Mouse (Mus musculus) induced T-regulatory cell, adult 2 months (primary cell): ENCODE data around the gene Hmgb1.

Source experiments
- DNase-seq: peaks from one replicate; pipeline ENCODE4 v3.0.0-alpha.2; 2012; ENCODE audit warnings: low read depth

Gene Hmgb1

DNA sequence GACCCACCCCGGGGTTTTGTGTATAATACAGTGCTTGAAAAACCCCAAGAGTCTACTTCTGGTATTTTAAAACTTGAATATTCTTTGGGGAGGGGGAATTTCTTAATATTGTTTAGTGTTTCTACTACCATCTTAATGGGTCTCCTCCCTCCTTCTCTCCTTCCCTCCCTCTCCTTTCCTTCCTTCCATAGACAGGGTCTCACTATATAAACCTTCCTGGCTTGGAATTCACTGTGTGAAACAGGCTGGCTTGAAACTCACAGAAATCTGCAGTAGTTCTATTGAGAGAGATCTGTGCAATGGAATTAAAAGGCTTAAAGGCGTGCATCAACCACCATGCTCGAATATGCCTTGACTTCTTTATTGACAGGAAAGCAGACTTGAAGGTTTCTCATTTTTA, 1.5 kb upstream of the Hmgb1 start:
- DNase-seq = peak; percentile 10

DNA sequence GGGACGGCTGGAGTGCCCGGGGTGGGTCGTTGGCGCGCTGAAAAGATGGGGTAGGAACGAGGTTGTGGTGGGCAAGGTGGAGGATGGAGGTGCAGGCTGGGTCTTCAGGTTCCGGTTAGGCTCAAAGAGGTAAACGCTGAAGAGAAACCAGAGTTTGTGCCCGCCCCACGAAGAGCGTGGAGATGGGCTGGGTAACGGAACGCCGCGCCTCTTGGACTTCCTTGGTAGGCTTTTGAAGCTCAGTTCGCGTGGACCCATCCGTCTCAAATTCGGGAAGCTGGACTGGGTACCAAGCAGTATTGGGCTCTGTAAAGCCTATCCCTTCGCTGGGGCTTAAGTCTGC, 526 bp upstream of the Hmgb1 start:
- peak; percentile 88 for DNase-seq

DNA sequence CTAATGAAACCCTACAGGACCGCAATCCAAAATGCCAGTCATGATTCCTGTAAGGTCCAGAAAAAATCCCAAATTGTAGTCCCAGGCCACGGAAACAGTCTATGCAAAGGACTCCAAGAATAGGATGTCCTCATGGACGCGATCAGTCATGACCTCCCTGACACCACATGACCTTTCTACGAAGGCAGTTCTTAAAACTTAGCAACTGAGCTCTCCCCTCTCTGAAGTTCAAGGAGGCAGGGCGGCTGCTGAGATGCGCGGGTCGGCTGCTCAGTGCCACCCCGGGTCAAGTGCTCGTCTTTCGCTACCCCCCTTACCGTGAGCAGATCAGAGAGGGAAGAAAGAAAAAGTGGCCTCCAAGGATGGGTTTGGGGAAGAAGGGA, 577 bp downstream of the Hmgb1 start:
- no peak for DNase-seq

- DNase-seq = no peak
Measured at GRCm38 (mm10) chr5:149183122-149183521, 1.2 kb downstream of the Hmgb1 start.

DNA sequence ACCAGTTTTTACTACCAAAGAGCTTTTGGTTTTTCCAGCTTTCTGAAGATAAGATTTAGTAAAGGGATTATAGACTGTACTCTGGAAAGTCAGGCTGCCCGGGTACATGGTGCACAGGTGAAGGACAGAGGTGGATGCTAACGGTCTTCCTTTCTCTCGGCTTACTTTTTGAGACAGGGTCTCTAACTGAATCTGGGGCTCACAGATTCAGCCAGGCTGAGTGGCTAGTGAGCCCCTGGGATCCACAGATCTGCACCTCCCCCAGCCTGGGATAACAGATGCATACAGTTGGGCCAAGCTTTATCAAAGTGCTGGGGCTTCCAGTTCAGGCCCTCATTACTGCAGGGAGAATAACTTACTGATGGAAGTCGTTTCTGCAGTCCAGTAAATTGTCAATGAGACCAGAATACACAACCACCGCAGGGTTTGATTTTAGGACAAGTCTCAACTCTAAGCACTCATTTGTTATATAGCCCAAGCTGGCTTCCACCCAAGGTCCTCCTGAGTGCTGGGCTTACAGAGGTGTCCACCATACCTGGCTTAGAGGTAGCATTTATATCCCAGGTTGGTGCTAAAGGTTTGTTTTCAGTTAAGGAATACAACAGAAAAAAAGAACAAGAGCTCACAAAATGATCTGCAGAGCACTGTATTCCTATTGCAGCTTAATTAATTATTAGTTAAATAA, 2.0 kb downstream of the Hmgb1 start:
- DNase-seq = no peak

DNA sequence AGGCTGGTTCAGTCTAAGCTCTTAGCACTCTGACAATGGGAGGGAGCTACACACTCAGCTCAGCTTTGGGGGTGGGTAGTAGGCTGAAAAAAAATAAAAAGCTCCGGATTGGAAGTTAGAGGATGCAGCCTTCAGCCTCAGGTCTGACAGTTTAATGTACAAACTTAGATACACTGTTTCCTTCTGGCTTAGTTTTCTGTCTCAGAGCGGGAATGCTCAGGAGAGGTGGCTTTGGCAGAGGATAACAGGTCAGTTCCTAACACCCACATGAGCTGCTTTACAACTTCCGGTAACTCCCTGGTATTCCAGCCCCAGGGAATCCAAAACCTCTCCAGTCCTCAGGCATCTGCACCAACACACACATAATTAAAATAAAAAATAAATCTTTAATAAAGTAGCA, 4.5 kb downstream of the Hmgb1 start:
- DNase-seq = no peak

DNA sequence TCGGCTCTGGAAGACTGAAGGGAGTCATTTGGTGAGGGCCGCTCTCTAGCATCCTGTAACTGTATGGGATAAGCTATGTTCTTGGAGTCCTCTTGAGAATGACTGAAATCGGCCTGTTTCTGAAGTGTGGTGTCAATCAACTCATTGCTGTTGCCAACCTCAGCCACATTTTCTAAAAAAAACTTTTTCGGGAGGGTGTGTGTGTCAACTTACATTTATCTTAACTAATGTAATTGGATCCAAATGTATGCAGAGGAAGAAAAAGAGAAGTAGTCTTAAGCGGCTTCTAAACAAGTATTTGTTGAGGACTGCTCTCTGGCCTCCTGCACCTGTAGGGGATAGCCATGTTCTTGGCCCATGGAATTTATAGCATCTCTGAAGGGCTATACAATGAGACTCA, 6.2 kb downstream of the Hmgb1 start:
- no peak for DNase-seq

GRCm38 (mm10) chr5:149175736-149176135, 8.6 kb downstream of the Hmgb1 start:
- no peak for DNase-seq

- no peak for DNase-seq
Measured at GRCm38 (mm10) chr5:149174527-149174926, 9.8 kb downstream of the Hmgb1 start.

DNA sequence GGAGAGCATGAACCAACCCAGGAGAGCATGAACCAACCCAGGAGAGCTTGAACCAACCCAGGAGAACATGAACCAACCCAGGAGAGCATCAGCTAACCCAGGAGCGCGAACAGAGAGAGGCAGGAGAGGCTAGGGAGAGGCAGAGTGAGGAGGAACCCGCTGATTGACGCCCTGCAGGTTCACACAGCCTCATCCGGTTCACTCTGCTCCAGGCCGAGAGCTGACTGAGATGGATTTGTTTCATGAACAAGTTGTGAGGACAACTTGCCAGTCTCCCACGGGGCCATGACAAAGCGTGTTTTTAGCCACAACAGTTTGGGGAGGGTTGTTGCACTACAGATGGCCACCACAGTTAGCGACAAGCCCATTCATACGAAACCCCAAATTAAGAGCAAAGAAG, 12.0 kb downstream of the Hmgb1 start:
- no peak for DNase-seq

- DNase-seq = no peak
Measured at GRCm38 (mm10) chr5:149170841-149171588, 13.3 kb downstream of the Hmgb1 start.

GRCm38 (mm10) chr5:149168816-149169215, 15.5 kb downstream of the Hmgb1 start:
- DNase-seq = no peak

- DNase-seq = no peak
Measured at GRCm38 (mm10) chr5:149168051-149168450, 16.2 kb downstream of the Hmgb1 start.

DNA sequence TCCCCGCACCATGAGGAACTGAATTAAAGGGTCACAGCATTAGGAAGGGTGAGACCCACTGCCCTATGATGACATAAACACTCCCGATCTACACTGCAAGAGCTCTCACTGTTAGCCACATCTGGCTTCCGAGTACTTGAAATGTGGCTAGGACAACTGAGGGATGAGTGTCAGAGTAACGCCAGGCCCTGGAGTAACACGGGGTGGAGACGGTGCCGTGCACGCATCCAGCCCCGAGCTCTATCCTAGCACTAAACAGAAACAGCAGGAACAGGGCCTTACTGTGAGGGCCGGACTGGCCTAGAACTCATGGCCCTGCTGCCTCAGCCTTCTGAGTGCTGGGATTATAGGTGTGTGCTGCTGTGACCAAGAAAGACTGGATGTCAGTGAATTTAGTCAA, 18.3 kb downstream of the Hmgb1 start:
- DNase-seq = no peak

DNA sequence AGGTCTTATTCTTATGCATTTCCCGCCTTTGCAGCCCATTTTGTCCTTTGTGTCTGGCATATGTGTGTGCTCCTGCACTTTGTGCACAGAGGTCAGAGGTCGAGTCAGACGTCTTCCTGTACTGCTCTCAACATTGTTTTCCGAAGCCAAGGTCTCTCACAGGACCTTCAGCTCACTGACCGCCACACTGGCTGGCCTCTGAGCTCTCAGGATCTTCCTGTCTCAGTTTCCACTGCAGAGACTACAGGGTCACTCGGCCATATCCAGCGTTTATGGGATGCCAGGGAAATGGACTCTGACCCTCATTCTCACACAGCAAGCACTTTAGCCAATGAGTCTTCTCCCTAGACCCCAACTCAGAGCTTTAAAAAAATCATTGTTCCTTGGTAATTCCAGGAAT, 19.4 kb downstream of the Hmgb1 start:
- no peak for DNase-seq

GRCm38 (mm10) chr5:149162890-149163289, 21.4 kb downstream of the Hmgb1 start:
- no peak for DNase-seq

GRCm38 (mm10) chr5:149160469-149160868, 23.8 kb downstream of the Hmgb1 start:
- peak; percentile 34 for DNase-seq

DNA sequence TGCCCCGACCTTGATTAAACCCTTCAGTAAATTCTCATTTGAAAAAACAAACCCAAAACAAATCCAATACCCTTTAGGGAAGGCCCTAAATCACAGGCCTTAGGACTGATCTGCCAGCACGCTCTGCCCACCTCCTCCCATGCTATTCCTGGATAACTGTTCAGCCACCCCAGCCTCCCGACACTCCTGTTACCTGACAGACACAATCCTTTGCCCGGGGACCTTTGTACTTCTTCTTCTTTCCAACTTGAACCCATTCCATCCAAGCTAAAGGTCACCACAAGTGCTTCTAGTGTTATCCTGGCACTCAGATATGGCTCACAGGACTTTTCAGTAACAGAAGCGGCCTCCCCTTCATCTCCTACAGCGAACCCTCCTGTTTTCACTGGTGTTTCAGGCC, 25.3 kb downstream of the Hmgb1 start:
- DNase-seq = no peak

- DNase-seq = no peak
Measured at GRCm38 (mm10) chr5:149156886-149157563, 27.3 kb downstream of the Hmgb1 start.

DNA sequence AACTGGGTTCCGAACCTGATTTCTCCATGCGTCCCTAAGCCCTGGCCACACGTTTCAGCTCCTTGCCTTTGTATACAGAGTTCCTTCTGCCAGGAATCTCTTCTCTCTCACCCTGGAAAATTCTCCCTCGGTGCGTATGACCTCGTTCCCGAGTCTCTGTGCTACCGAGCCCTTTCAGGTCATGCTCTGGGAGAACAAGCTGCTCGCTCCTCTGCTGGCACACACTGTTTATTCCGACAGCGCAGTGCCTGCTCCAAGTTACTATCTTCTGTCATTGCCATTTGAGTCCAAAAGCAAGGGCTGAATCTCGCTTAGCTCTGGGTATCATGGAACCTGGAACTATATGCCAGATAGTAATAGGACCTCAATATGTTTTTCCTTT, 31.5 kb downstream of the Hmgb1 start:
- no peak for DNase-seq

DNA sequence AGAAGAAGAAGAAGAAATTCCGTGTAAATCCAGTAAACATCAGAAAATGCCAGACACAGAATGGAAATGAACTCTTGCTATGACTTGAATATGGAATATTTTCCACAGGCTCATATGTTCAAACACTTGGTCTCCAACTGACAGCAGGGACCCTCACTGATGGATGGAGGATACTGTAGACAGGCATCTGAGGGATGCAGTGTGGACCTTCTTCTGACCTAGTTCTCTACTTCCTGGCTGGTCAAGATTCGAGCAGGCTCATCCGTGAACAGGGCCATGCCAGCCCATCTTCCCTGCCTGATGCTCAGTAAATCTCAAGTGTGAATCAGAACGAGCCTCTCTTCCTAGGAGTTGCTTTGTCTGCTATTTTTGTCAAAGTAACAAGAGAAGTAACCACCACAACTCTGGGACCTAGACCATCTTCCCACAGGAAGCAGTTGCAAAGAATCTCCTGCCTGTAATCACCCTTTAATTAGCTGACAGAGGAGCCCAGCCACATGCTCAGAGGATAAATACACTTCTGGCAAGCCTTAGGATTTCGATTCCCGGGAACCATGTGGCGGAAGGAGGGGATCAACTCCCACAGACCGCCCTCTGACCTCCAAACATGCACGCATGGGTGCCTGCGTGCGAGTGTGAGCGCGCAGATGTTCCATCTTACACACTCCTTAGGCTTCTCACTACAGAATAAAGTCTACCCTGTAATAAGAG, 32.1 kb downstream of the Hmgb1 start:
- DNase-seq = no peak

DNA sequence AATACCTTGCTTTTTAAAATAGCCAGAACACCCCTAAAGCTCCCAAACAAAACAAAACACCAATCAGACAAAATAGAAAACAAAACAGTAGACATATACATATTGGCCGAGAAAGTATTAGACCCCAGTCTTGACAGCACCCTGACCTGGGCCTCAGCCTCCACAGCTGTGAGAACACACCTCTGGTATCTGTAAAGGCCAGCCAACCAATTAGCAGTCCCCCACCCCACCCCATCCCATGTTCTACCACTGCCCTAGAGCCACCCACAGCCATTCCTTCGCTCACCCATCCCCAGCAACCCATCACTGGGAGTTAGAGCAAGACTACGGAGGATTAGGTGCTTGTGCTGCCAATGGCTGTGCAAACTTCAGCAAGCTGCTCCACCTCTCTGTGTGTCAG, 33.4 kb downstream of the Hmgb1 start:
- no peak for DNase-seq
